Mouse (Mus musculus): Measurements from ENCODE around the gene Gdf10.

DNA sequence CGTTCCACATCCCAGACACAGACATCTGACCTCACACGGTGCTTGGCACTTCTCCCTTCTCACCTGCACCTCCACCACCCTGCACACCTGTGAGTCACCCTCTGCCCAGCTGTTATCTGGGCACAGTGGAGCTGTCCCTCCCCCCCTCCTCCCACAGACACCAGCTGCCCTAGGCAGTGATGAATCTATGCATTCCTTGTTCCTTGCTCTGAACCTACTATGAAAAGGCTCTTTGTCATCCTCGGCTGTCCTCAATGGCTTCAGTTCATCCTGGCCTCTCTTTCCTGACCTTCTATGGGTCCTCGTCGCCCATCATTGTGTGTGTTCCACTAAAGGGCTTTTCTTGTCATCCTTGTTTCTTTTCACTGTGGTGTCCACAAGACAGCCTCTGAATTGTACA is 51.4 kb downstream of the Gdf10 start:
- TF ChIP-seq ZNF384 (IDR thresholded peaks at IDR 0.05; ENCODE audit: low read depth, low read length) (no peak), ZKSCAN1 (IDR thresholded peaks at IDR 0.05; ENCODE audit: low read depth, low read length) (no peak), USF1 (IDR thresholded peaks at IDR 0.05; ENCODE audit: low read depth, low read length) (no peak), CTCF (IDR thresholded peaks at IDR 0.05 in 2 of 3, conservative IDR thresholded peaks at IDR 0.05 in 1 of 3; ENCODE audit: control insufficient read depth in 1 of 3, insufficient read depth in 1 of 3, low read depth in 2 of 3, low read length in 3 of 3, poor library complexity in 1 of 3, severe bottlenecking in 1 of 3) (no peak), POLR2A (IDR thresholded peaks at IDR 0.05; ENCODE audit: control insufficient read depth in 1 of 2, insufficient read depth in 1 of 2, low read depth in 1 of 2, low read length in 2 of 2, poor library complexity in 1 of 2) (no peak), GABPA (IDR thresholded peaks at IDR 0.05; ENCODE audit: low read depth, low read length) (no peak), SIN3A (IDR thresholded peaks at IDR 0.05; ENCODE audit: low read length) (no peak)

Data from MEL (cell line).